Mouse (Mus musculus): Measurements from ENCODE around the gene Polr2a.
"Not testable (repeated sequence)": the region's sequence is repeated elsewhere in the genome, so short reads cannot be mapped to it uniquely, and the experiment has no call there.

Gene Polr2a

GRCm38 (mm10) chr11:69707480-69707847, 51.0 kb downstream of the Polr2a start:
- DNase-seq (ENCODE audit: low read depth in 2 of 2, low spot score in 2 of 2), result no peak

DNA sequence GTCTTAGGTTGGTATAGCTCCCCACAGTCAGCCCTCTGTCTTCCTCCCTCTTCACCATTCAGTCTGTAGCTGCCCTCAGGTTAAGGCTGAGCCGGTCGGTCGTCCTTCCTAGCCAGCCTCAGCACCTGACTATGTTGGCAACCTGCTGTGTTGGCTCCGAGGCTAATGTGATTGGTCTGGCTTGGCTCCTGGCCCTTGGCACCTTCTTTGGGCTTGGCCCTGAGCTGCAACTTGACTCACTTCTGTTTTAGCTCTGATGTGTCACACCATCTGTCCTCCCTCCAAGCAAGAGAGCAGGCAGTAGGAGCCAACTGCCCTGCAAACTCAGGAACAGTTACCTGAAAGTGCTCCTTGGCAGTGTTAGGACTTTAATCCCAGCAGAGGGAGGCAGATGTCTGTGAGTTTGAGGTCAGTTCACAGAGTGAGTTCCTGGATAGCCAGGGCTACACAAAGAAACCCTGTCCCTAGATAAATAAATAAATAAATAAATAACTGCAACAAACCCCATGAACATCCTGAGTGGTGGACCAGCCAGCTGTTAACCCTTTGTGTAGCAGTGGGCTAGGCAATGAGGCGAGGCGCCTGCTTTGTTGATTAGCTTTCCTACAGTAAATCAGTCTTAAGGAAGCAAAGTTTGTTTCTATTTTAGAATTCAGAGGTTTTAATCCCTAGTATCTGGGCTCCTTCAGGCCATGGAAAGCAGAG, 51.5 kb downstream of the Polr2a start:
- DNase-seq (ENCODE audit: low read depth in 2 of 2, low spot score in 2 of 2), result no peak

DNA sequence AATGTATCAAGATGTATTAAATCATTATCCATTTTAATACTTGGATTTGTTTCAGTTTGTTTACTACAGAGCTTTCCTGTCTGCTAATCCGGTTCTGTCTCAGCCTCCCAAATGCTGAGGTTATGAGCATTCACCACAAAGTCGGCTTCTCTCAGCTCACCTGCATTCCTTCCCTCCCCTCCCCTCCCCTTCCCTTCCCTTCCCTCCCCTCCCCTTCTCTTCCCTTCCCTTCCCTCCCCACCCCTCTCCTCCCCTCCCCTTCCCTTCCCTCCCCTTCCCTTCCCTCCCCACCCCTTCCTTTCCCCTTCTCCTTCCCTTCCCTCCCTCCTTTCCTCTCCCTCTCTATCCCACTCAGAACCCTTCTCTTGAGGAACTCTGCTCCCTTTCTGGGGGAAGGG, 53.8 kb downstream of the Polr2a start:
- DNase-seq (ENCODE audit: low read depth in 2 of 2, low spot score in 2 of 2), result no peak

DNA sequence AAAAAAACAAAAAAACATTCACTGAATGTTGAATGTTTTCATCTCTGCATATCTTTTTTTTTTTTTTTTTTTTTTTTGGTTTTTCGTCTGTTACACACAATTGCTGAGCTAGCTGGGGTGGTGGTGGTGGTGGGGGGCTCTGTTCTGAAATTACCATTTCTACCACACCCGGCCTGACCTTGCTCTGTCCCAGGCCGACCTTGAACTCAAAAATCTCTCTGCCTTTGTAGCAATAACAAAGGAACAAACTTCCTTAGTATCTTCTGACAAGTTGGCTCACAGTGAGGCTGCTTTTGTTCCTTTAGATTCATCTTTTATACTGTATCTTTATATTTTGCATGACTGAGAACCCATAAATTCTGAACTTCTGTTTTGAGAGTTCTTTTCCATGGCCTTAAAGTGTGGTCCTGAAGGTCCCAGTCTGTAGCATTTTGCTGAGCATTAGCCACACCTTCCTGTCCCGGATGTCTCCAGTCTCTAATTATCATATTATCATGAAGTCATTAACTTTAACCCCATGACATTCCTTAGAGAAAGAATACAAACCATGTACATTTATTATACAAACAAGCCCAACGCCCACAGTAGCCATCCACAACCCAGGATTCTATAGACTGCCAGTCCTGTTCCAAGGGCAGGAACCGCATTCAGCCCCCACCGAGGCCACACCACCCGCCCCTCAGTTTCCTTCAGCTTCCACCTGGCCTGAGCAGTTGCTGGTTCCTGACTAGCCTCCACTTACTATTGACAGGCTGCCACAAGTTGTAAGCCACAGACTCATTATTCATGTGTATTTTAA, 54.4 kb downstream of the Polr2a start:
- no peak for DNase-seq (ENCODE audit: low read depth in 2 of 2, low spot score in 2 of 2)

DNA sequence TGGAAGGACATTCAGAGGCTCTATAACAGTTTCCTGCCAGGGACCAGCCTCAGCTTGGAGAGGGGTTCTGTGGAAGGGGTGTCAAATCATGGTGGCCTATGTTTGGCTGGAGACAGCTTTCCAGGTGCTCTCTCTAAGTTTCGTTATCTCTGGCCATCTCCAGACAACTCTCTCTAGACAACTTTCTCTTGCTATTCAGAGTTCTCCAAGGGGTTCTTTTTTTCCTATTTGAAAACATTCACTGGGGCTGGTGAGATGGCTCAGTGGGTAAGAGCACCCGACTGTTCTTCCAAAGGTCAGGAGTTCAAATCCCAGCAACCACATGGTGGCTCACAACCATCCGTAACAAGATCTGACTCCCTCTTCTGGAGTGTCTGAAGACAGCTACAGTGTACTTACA, 55.1 kb downstream of the Polr2a start:
- not testable (repeated sequence) for DNase-seq (ENCODE audit: low read depth in 2 of 2, low spot score in 2 of 2)

DNA sequence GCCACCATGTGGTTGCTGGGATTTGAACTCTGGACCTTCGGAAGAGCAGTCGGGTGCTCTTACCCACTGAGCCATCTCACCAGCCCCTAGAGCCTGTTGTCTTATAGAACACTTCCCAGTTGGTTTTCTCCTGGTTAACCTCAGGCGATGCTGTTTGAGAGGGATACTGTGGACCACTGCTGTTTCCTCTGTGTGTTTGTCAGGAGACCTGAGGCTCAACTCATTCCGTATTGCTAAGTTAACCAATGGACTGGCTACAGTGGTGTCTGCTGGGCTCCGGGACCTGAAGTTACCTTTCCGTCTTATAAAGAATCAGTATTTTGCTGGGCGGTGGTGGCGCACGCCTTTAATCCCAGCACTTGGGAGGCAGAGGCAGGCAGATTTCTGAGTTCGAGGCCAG, 55.6 kb downstream of the Polr2a start:
- DNase-seq (ENCODE audit: low read depth in 2 of 2, low spot score in 2 of 2), result not testable (repeated sequence)

DNA sequence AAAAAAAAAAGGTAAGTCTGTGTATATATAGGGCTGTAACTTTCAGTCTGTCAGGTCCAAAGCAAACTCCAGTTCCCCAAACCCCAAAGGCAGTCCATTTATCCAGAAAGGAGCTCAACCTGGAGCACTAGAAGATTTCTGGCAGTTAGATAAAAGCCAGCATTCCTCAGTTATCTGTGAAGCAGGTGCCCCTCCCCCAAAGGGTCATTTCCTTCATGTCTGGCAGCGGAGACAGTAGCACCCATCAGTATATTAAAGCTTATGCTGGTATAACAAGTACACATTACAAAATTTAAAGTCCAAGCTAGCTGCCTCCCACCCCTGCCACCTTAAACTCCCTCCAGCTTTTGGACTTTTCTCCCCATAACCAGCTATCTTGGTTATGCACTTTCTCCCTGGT, 58.8 kb downstream of the Polr2a start:
- DNase-seq (ENCODE audit: low read depth in 2 of 2, low spot score in 2 of 2), result no peak

DNA sequence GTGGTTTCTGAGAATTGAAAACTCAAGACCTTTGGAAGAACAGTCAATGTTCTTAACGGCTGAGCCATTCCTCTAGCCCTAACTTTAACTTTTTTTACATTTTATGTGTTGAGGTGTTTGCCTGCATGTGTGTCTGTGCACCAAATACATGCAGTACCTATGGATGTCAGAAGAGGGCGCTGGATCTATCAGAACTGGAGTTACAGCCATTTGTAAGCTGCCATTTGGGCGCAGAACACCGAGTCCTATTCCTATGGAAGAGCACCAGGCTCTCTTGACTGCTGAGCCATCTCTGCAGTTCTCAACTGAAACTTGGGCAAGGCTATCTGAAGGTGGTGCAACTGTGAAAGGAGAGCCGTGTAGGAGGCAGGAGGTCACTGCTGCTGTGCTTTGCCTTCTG, 59.9 kb downstream of the Polr2a start:
- no peak for DNase-seq (ENCODE audit: low read depth in 2 of 2, low spot score in 2 of 2)

- no peak for DNase-seq (ENCODE audit: low read depth in 2 of 2, low spot score in 2 of 2)
Measured at GRCm38 (mm10) chr11:69697396-69697795, 61.0 kb downstream of the Polr2a start.

GRCm38 (mm10) chr11:69695361-69696181, 62.9 kb downstream of the Polr2a start, which contains the start of the genes Tnfsf12 and Tnfsfm13:
Gene Tnfsf12, minus strand, starts transcription at chr11:69695849.
Gene Tnfsfm13, minus strand, starts transcription at chr11:69696098.
- DNase-seq (ENCODE audit: low read depth in 2 of 2, low spot score in 2 of 2), result no peak

DNA sequence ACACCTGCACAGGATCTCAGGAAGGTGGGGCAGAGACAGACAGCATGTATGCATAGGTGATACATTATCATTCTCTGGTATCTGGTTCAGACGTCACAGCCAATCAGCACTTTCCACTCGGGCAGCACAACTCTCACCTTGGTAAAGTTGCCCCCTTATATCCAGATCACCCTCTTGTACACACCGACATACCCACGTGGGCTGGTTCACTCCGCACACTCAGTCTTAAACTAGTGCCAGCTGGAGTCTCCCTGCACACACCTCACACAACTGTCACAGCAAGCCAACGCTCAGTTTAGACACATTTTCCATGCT, 63.4 kb downstream of the Polr2a start:
- DNase-seq (ENCODE audit: low read depth in 2 of 2, low spot score in 2 of 2), result no peak

GRCm38 (mm10) chr11:69693421-69693965, 64.9 kb downstream of the Polr2a start:
- no peak for DNase-seq (ENCODE audit: low read depth in 2 of 2, low spot score in 2 of 2)

DNA sequence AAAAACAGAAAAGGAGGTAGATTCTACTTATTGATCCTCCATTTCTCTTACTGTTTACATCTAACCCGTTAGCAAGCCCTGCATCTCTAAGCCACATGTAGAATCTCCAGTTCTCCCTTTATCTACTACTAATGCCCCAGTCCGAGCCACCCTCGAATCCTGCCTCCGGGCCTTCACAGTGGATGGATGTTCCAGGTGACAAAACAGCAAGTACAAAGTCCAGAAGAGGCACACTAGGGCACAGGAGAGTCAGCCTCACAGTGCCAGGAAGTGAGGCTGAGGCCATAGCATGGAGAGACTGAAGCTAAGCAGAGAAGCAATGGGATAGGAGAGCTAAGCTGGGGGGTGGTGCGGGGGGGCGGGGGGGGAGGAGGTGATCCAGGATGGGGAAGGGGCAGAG, 65.6 kb downstream of the Polr2a start:
- no peak for DNase-seq (ENCODE audit: low read depth in 2 of 2, low spot score in 2 of 2)

DNA sequence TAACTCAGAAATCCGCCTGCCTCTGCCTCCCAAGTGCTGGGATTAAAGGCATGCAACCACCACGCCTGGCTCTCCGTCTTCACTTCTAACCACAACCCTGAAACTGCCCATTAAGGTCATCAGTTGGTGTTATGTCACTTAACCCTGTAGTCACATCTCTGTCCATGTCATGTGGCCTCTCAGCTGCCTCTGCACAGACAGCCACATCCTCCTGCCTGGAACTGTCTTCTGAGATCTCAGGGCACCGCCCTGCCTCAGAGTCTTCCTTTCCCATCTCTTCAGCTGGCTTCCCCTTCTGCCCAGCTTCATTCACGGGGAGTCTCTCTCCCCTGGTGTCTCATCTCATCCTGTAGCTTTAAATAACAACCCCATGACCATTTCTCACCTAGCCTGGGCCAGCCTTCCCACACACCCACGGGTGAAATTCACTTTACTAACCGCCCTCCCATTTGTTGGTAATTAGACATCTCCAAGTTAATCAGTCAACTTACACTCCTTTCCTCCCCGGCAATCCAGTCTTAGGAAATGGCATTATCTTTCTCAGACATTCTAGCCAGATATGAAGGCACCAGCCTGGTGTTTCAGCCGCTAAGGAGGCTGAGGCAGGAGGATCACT, 66.1 kb downstream of the Polr2a start:
- no peak for DNase-seq (ENCODE audit: low read depth in 2 of 2, low spot score in 2 of 2)

GRCm38 (mm10) chr11:69689891-69690290, 68.5 kb downstream of the Polr2a start:
- DNase-seq (ENCODE audit: low read depth in 2 of 2, low spot score in 2 of 2), result no peak

- DNase-seq (ENCODE audit: low read depth in 2 of 2, low spot score in 2 of 2), result no peak
Measured at GRCm38 (mm10) chr11:69687061-69687460, 71.4 kb downstream of the Polr2a start.

- no peak for DNase-seq (ENCODE audit: low read depth in 2 of 2, low spot score in 2 of 2)
Measured at GRCm38 (mm10) chr11:69686377-69686776, 72.1 kb downstream of the Polr2a start.

GRCm38 (mm10) chr11:69685526-69686148, 72.8 kb downstream of the Polr2a start, which contains the start of gene Tnfsf13:
Gene Tnfsf13, minus strand, starts transcription at chr11:69685784.
- DNase-seq (ENCODE audit: low read depth in 2 of 2, low spot score in 2 of 2), result no peak

DNA sequence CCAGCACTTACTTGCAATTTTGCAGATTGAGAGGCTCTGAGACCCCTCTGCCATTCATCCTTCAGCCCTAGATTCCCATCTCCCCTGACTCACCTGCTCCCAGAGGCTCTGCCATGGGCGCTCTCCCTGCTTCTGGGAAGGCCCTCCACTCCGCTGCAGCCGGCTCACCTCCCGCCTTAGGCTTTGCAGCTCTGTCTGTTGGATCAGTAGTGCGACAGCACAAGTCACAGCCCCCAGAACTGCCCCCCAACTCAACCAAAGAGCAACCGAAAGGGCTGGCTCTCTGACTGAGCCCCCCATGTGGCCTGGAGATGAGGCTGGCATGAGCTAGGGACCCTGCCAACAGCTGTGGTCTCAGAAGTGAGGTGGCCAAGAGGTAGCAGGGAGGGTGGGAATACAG, 73.5 kb downstream of the Polr2a start:
- DNase-seq (ENCODE audit: low read depth in 2 of 2, low spot score in 2 of 2), result no peak

DNA sequence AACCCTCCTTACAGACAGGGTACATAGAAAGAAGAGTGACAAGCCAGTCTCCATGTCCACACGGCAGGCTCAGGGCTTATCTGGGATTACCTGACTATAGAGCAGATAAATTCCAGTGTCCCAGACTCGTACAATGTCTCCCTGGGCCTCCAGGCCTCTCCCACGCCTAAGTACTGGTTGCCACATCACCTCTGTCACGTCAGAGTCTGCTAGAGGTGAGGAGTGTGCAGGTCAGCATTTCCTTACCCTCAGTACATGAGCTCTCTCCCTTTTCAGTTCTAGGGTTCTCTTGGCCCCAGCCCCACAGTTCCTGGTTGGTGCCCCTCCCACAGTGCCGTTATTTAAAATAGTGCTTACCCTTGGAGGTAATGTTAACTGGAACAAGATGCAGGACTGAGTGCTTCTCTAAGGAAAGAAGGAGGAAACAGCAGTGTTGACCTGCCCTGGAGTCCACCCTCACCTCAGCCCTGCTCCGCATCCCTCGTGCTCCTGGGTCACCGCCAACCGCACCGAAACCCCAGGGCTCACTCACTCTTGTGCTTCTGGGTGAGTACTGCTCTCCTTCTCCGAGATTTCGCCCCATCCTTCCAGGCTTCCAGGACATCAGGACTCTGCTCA, 74.2 kb downstream of the Polr2a start:
- no peak for DNase-seq (ENCODE audit: low read depth in 2 of 2, low spot score in 2 of 2)

All from CD8-positive naive resting alpha-beta T cell, adult 2 months (primary cell).